Mouse (Mus musculus) thymus, adult 18-20 months (tissue): ENCODE measurements around the gene Rhd.
"Not testable (repeated sequence)": the region's sequence is repeated elsewhere in the genome, so short reads cannot be mapped to it uniquely, and the experiment has no call there.

Experiments
- DNase-seq, 2 experiments: peaks; one replicate each; pipeline ENCODE4 v3.0.0; 2022; ENCODE audit warnings: mixed read lengths in 2 of 2

Gene Rhd

DNA sequence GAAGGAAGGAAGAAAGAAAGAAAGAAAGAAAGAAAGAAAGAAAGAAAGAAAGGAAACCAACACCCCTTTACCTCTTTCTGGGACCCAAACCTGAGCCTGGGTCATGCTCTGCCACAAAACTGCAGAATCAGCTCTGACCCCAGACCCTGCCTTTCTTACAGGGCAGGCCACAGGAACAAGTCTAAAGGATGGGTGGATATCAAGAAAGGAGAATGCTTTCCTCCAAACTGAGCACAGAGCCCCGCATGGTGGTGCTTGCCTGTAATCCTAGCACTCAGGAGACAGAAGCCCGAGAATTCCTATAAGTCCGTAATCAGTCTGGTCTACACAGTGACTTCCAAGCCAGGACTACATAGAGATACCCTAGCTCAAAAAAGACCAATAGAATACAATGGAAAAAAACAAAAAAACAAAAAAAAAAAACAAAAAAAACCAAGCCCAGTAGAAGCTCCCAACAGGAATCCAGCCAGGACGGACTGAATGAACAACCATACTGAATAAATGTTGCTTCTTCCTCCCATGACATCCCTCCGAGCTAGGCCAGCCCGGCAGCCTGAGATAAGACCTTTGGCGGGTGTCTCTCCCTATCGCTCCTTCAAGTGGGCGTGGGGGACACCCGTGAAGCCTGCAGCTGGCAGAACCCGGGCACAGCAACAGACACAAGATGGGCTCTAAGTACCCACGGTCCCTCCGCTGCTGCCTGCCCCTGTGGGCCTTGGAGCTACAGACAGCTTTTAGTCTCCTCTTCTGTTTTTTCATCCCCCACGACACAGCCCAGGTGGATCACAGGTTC lies at the start of gene Rhd:
TSS of gene Rhd (plus strand) at position 600 of the 793 bp plus-strand sequence.
- DNase-seq: no peak

DNA sequence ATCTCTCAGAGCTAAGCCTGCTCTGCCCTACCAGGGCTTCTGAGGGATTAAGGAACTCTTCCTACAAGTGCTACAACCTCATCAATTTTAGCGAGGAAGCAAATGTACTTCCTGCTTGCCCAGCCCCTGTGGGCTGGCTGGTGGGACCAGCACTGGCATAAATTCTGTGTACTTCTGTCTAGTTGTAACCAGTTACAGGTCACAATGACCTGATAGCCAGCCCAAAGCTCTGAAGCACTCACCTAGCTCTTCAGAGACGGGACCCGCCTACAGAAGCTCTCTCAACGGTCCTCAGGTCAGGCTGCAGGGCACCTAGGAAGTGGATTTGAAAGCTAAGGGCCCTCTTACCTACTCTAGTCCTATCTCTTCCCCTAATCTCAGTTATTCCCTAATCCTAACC lies 46.6 kb upstream of the Rhd start:
- DNase-seq: no peak

DNA sequence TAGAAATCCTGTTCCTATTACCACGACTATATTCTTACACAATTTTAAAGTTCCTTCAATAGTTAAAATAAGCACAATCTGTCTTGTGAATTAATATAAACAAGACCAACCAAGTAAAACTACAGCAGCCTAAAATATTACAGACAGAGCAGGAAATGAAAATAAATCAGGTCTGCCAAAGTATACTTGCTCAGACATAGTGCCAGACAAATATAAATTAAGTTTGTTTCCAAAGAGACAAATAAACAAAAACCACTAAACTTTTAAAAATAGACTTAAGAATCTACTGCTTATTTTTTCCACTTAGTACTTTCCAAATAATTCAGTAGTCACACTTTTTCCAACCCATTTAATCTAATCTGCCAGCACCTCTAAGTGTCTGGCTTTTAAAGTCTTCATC lies 43.3 kb upstream of the Rhd start:
- DNase-seq: no peak

DNA sequence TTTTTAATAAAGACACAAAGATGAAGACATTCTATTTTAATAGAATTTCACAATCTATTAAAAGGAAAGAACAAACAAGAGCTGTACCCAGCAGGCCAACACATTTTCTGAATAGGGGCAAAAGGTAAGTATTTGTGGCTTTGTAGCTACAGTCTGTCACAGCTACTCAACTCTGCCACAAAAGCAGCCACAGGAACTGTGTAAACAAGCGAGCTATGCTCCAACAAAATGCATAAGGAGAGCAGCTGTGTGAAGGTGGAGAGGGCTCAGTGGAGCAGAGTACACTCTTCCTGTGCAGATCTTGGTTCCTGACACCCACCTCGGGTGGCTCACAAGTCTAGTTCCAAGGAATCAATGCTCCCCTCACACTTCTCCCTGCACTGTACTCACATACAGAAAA lies 40.8 kb upstream of the Rhd start:
- no peak for DNase-seq

DNA sequence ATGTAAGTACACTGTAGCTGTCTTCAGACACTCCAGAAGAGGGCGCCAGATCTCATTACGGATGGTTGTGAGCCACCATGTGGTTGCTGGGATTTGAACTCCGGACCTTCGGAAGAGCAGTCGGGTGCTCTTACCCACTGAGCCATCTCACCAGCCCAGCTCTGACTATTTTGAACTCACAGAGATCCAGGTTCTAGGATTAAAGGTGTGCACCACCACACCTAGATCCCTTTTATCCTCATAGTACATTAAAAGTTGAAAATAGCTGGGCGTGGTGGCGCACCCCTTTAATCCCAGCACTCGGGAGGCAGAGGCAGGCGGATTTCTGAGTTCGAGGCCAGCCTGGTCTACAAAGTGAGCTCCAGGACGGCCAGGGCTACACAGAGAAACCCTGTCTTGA lies 38.5 kb upstream of the Rhd start:
- DNase-seq: not testable (repeated sequence)

DNA sequence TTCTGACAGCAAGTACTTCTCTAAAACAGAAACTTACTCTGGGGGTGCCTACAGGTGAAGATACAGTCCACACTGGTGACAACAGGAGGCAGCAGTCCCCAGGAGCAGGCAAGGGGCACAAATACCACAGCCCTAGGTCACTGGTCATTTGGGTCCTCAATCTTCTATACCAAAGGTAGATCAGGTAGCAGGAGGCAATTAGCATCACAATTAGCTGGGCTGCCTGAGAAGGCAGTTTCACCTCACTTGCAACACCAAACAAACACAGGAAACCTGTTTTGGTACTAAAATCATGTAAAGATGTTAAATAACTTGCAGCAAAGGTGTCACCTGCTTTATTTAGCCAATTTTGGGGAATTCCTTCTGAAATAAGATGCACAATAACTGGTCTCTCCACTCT lies 38.0 kb upstream of the Rhd start:
- no peak for DNase-seq

DNA sequence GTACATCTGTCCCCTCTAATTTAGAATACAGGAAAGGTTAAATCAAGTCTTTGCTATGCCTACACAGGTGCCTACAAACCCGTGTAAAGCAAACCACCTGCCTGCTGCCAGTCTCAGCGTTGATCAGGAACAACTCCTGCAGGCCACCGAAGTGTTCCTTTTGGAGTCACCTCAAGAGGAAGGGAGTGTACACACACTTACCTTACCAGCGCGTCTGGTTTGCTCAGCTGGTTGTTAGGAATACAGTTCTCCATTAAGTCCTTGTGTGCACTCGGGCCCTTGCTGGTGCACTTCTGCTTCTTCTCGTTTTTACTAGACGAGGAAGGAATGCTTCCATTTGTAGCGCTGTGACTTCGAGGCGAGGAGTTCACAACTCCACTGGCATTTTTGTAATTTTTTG lies 36.5 kb upstream of the Rhd start:
- no peak for DNase-seq

DNA sequence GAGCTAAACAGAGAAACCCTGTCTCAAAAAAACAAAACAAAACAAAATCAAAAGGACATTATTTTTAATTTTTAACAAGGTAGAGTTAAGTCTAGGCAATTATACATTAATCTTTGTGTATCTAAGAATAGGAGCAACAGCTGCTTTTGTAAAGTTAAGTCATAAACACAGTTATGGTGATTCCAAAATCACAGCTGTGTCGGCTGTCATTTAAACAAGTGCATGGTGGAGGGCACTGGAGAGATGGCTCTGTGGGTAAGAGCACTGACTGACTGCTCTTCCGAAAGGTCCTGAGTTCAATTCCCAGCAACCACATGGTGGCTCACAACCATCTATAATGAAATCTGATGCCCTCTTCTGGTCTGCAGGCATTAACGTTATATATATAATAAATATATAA lies 32.4 kb upstream of the Rhd start:
- DNase-seq: no peak

DNA sequence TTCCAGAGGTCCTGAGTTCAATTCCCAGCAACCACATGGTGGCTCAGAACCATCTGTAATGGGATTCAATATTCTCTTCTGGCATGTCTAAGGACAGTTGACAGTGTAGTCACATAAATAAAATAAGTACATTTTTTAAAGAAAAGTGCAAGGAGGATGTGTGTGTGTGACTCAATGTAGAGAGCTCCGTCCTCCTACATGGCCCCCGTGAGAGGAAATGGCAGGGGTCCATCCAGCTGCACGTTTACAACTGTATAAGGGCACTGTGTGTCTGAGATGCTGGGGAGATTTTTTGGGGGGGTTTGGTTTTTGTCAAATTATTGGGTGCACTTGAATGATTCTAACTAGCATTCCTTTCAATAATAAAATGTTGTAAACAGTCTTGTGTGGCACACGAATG lies 28.9 kb upstream of the Rhd start:
- no peak for DNase-seq

DNA sequence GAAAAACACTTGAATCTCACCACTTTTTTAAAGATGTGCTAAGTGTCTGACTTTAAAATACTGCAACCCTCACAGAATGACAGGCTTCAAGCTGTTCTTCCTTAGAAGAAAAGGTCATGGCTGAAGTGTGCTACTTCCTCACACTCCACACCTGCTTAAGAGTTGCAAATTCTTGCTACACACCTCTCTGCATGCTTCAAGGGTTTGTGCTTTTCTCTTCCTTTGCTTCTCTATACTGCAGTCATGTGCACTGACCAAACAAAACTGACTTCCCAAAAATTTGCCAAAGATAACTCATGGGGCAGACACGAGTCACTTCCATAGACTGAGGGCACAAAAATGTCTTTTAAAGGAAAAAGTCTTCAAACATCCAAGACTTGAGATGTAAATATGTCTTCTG lies 26.1 kb upstream of the Rhd start:
- no peak for DNase-seq

DNA sequence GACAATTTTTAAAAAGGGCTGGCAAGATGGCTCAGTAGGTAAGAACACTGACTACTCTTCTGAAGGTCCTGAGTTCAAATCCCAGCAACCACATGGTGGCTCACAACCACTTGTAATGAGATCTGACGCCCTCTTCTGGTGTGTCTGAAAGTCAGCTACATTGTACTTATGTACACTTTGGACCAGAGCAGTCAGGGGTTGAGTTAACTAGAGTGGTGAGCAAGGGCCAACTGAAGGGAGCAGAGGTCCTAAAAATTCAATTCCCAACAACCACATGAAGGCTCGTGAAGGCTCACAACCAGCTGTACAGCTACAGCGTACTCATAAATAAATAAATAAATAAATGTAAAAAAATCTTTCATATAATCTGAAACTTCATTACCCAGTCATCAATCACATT lies 25.6 kb upstream of the Rhd start:
- not testable (repeated sequence) for DNase-seq

DNA sequence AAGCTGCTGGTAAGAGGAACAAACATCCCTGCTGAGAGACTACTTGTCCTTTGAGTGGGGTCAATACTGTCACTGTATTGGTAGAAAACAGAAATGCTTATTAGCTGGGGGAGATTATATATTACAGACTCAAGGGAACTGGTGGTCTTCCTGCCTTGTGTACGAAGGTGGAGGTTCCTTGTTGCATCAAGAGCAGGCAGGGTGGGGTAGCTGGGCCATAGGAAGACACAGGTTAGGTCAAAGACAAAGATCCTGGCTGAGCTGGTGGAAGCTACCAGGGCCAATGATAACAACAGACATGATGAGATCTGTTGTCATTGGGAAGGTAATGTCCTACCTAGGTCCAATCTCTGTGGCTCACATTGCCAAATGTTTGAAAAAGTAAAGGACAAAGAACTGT lies 24.1 kb upstream of the Rhd start:
- no peak for DNase-seq

DNA sequence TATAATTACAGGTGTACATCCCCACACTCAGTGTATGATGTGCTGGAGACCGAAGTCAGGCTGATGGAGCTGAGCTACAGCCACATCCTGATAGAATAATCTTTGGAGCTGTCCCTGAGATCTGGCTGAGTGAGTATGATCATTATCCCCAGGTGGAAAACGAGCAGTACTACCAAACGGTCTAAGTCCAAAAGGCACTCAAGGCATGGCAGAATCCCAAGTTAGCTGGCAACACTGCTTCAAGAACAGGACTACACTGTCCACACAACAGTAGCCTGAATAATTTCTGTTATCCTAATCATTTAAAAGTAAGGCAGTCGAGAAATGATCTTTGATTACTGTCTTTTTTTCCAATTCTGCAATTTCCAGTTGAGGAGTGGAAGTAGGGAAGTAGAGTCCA lies 20.8 kb upstream of the Rhd start:
- DNase-seq: no peak

DNA sequence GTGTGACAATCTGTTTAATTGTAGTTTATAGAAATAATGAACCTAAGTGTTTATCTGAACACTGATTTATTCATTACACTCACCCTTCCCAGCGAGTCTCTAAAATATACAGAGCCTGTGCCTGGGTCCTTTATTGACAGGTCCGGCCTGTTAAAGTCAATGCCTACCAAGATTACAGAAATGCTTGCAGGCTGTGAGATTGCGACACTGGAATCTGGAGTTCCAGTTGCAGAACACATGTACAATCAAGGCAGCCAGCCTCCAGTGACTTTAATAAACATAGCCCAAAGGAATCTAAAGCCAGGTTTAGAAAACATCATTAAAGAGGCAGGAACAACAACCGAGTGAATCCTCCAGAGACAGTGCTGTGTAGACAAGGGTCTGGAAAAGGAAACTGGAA lies 16.7 kb upstream of the Rhd start:
- no peak for DNase-seq

DNA sequence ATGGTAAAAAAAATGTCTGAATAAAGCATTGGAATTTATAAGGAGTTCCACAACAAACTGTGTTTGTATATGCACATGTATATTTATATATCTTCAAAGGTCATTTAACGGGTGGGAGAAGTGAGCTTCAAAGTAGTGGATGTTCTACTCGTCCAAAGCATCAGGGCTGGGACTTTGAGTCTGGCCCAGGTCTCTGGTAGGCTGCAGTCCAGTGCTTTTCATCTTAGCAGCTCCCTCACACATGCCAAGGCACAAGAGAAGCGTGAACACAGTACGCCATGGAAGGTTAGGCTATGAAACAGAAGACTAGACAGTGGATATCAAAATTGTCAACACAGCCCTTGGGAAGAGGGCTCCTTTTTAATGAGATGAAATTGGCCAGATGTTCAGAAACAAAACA lies 13.8 kb upstream of the Rhd start:
- no peak for DNase-seq

DNA sequence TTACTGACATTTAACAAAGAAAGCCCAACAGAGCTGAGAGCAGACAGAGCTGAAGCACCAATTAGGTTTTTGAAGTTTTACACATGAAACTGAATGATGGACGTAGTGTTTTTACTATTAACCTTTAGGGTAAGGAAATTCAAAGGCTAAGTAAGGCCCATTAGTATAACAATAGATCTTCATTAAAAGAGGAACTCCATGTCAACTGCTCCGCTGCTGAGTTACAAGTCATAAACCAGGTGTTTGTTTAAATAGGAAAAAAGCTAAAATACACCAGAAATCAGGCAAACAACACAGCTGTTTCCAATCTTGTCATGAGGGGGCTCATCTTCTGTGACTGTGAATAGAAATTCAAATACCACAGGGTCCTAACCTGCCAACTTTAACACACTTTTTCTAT lies 13.1 kb upstream of the Rhd start:
- no peak for DNase-seq

DNA sequence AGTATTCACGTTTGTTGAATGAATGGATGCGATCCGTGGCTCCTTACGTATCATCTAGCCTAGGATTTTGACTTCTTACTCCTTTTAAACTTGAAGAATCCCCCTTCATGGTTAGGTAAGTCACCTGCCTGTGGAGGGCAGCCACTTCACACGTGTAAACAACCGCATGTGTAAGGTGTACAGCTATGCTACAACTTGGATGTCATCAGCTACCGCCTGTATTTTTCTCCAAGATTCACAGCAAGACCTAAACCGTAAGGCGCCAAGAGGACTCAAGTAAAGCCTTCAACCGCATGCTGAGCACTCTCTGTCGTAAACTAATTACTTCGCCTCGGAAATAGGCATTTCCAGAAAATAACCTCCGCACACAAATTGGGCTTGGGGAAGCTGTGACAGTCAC lies 12.5 kb upstream of the Rhd start:
- DNase-seq: no peak

DNA sequence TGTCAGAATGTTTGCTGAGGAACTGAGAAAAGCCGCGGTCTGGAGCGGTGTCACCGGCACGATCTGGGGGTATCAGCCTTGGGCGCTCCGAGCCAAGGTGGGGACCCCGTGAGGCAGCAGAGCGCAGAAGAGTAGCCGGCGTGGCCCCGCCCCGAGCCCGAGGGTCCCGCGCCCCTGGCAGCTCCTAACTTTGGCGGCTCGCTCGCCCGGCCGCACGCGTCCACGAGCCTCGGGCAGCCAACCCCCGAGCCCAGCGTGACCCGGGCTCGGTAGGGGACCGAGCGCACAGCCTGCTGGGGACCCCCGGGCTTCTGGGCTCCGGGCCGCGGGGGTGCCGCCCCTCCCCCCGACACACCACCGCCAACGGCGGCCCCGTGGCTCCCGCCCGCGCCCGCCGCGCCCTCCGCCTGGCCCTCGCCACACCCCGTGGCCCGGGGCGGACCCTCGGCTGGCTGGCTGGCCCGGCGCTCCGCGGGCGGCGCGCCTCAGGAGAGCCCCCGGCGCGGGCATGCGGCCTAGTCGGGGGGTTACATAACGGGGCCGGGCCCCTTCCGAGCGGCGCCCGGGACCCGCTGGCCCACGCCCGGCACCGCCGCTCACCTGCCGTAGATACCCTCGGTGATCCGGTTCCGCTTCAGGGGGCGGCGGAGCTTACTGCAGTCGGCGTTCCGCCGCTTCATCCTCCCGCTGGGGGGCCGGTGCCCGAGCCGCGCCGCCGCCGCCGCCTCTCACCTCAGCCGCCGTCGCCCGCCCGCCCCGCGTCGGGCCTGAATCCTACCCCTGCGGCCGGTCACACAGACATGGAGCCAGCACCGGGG lies 11.7 kb upstream of the Rhd start:
- peak; percentile 32 to 39 for DNase-seq

DNA sequence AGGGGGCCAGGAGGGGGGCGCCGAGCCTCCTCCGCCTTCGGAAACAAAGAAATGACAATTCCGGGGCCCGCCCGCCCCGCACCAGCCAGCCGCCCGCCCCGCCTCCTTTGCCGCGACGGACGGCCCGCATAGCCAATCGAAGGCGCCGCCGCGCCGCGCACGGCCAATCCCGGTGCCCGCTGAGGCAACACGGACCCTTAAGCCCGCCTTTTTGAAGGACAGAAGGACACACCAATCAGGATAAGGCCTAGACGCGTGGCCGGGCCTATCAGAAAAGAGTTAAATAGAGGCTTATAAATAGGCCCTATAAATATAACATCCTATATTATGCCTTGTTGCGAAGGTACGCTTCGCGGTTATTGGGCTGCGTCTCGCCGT lies 11.1 kb upstream of the Rhd start, which contains the start of gene Maco1:
TSS of gene Maco1 (minus strand) at position 87 of the 378 bp plus-strand sequence.
- peak; percentile 96 to 98 for DNase-seq

DNA sequence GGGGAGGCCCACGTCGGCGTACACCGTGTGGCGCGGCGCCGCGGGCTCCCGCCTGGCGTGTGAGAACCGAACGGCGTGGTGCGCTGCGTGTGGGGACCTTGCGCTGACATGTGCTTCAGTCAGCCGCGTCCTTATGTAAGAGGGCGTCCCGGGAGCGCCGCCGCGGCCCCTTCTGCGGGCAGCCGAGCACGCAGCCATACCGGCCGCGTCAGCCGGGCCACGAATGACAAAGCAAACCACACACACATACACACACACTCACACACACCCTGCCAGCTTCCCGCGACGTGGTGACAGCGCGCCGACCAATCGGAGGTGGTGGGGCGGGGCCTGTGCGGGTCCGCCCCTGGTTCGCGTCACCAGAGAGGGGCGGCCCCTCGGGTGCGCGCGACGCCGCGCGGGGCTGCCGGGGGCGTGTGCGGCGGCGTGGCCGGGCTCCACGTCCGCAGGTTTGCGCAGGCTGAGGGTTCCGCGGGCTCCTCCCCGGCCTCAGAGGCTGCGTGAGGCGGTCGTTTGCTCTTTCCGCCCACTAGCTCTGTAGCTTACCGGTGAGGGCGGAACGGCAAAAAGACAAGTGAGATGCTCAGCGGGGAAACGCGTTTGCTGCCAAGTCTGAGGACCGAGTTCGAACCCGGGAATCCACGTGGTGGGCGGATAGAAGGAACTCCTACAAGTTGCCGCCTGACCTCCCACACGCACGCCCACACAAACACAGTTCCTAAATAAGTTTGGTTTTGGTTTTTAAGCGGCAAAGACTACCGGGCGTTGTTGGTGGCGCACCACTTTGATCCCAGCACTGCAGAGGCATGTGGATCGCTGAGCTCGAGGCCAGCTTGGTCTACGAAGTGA lies 10.5 kb upstream of the Rhd start:
- peak; percentile 83 to 86 for DNase-seq

DNA sequence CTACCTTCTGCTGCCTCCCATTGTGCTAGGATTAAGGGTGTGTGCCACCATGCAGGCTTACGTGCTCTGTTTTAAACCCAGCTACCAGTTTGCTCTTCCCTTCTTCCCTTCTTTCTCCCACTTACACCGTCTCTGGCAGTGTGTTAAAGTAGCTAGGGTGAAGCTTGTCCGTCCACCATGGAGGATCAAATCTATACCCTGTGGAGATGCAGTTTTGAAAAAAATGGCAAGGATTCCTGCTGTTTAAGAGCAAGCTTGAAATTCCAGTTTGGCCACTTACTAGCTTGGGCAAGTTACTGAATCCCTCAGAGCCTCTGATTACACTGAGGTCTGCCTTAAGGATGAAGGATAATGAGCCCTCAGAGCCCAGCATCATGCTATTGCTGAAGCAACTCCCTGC lies 9.0 kb upstream of the Rhd start:
- no peak for DNase-seq

DNA sequence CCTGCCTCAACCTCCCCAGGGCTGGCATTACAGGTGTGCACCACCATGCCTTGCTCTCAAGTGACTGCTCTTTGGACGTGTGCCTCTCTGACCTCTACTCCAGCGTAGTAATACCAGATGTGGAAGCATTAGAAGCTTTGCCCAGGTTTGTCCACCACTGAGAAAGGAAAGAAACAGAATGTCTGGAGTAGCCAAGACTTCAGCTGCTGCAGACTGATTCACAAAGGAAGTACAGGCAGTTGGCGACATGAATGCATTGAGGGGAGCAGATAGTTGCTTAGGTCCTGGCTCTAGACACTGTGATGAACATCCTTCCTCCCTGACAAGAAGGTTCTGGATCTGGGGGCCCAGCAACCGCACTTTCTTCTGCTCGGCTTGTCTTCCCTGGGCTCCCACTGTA lies 8.3 kb upstream of the Rhd start:
- no peak for DNase-seq

DNA sequence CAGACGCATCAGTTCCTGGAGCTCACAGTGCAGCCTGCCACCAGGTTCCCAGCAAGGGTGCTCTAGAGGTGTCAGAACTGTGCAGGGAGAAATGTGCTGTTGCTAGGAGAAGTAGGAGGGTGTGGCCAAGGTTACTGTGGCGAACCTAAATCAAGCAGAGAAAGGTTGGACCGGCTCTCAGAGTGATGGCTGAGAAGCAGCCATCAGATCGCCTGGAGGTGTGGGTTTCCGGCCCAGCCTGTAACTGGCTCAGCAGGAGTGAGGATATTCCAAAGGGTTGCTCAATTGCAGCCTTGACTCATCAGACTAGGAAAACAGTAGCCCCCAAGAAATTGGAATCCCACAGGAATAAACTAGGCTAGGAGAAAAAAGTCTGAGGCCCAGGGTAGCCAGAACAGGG lies 7.8 kb upstream of the Rhd start:
- DNase-seq: no peak
